Mouse (Mus musculus): ENCODE measurements around the gene Gbgt1. TPM values are rescaled to one million over a fixed set of nuclear protein-coding genes. Genes with fewer than 3 reads are reported as not detected.

The Gbgt1 gene
- polyA plus RNA-seq, 1 experiment from 2014 or later: 0.13 TPM

DNA sequence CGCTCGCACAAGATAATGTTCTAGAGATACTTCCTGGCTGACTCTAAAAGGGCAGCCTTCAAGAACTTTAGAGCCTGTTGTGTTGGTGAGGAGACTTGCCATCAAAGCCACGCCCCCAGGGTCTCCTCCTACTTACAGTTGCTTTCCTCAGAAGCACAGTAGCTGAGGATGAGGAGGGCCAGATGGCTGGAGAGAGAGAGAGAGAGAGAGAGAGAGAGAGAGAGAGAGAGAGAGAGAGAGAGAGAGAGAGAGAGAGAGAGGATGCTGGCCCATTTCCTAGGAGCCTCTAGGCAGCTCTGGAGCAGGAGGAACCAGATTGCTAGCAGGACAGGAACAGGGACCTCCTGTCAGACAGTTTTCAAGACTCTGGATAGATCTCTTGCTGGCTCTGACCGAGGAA is 39.5 kb downstream of the Gbgt1 start:
- no peaks in the 10 kb centered on the region for H3K9me3 ChIP-seq
- no peak overlapping the region for H3K4me3 ChIP-seq
- peaks cover 83% of the 10 kb centered on the region for H3K4me1 ChIP-seq
- peak overlapping the region; percentile 74; the same call in 1 of the 2 replicates for H3K27ac ChIP-seq
- H3K27me3 ChIP-seq (ENCODE audit: insufficient read depth, poor library complexity, severe bottlenecking): no peaks in the 10 kb centered on the region
- WGBS: 43% methylated on average over 4 of the region's 4 CpGs
- no peak for DNase-seq (ENCODE audit: low spot score)
- no peaks in the 10 kb centered on the region for H3K36me3 ChIP-seq

DNA sequence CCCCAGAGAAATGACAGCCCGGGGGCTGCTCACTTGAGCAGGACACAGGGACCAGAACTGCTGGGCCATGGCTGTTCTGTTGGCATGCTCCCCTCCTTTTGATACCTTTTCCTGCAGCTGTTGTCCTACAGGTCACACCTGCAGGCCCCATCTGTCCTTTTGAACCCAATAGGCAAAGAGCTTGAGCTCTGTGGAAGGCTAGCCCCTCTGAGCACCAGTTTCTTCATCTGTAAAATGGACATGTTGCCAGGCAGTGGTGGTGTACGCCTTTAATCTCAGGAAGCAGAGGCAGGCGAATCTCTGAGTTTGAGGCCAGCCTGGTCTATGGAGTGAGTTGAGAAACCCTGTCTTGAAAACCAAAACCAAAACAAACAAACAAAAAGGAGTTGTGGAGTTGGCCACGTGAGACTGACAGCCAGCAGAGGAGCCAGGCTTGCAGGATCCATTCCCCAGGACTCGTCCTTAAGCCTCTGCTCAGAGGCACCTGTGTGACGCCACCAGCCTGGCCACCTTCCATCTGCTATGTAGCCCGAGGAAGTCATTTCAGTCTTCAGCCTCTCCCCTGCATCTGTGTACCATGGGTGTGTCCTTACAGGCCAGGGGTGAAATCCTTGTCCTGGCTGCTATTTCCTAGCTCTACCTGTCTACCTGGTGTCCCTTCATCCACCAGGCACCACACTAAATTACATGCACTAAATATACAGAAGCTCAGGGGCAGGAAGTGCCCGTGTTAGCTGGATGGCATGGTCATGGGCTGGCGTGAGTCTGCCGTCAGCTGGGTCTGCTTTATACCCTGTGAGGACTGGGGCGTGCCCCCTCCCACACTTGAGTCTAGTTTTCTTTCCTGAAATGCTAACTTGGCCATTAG is 40.3 kb downstream of the Gbgt1 start:
- Histone ChIP-seq H3K27ac (no peak overlapping the region), H3K4me1 (peaks cover 78% of the 10 kb centered on the region), H3K4me3 (no peak overlapping the region), H3K36me3 (no peaks in the 10 kb centered on the region; the same call in 1 of the 2 replicates), H3K27me3 (ENCODE audit: insufficient read depth, poor library complexity, severe bottlenecking) (no peaks in the 10 kb centered on the region), H3K9me3 (no peaks in the 10 kb centered on the region)
- DNase-seq (ENCODE audit: low spot score): no peak
- 75% methylated on average over 11 of the region's 11 CpGs for WGBS

DNA sequence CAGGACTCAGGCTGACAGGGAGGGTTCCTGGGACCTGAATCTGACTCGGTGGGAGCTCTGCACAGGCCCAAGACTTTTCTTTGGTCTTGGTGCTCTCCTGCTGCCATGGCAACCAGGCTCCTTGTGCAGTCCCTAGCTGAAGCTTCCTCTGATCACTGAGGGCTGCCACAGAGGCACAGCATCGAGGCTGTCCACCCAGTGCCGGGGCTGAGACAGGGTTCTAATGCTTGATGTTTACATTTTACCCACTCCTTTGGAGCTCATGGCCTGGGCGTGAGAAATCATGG is 40.9 kb downstream of the Gbgt1 start:
- H3K27ac ChIP-seq: no peak overlapping the region
- no peak for DNase-seq (ENCODE audit: low spot score)
- H3K4me3 ChIP-seq: no peak overlapping the region
- 67% methylated on average over 4 of the region's 4 CpGs for WGBS
- no peaks in the 10 kb centered on the region for H3K27me3 ChIP-seq (ENCODE audit: insufficient read depth, poor library complexity, severe bottlenecking)
- no peaks in the 10 kb centered on the region for H3K9me3 ChIP-seq
- H3K36me3 ChIP-seq: peaks cover 5% of the 10 kb centered on the region; the same call in 1 of the 2 replicates
- H3K4me1 ChIP-seq: peaks cover 73% of the 10 kb centered on the region

DNA sequence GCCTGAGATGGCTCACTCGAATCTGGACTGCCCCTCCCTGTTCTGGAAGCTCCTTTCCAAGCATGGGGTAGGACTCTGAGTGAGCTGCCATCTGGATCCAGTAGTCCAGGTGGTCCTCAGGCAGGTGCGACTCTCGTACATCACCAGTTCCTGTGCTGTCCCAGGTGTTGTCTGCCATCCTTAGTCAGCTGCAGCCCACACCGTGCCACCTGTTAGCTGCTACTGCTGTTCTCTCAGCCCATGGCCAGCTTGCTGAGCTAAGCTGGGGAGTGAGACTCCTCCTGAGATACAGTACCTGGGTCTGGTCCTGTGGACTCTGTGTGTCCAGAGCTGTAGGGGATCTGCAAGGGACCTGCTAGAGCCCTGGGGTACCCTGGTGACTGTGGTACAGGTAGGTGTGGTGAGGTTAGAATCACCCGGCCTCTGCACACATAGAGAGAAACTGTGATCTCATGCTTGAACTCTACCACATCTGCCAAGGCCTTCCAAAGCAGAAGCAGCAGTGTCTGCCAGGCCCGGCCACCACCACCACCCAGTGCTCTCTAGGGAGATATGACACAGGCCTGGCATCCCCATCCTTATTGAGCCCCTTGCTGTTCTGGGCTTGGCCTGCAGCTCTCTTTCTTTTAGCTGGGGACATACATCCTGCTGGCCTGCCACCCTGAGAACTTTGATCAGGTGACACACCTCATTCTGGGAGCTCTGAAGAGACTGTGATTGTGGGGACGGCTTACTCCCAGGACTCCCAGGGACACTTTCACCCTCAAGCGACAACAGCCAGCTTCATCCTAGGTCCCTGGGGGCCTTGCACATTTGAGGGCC is 41.5 kb downstream of the Gbgt1 start:
- H3K27ac ChIP-seq: peak overlapping the region; percentile 63; the same call in 1 of the 2 replicates
- H3K9me3 ChIP-seq: no peaks in the 10 kb centered on the region
- WGBS: 78% methylated on average over 8 of the region's 8 CpGs
- H3K4me3 ChIP-seq: no peak overlapping the region
- H3K27me3 ChIP-seq (ENCODE audit: insufficient read depth, poor library complexity, severe bottlenecking): no peaks in the 10 kb centered on the region
- H3K36me3 ChIP-seq: peaks cover 11% of the 10 kb centered on the region
- no peak for DNase-seq (ENCODE audit: low spot score)
- H3K4me1 ChIP-seq: peaks cover 66% of the 10 kb centered on the region

DNA sequence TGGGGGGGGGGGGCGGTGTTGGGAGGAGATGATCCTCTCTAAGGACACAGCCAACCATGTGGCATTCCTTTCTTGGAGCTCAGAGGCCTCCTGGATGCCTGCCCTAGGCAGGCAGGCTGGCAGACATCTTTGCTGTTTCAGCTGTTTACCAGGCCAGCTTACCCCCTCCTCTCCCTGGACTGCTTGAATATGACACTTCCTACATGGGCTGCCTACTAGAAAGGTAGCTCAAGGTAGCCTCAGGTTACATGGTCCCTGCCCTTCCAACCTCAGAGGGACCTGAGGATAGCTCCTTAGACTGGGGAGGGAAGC is 42.1 kb downstream of the Gbgt1 start:
- H3K9me3 ChIP-seq: no peaks in the 10 kb centered on the region
- peak overlapping the region; percentile 63 for H3K27ac ChIP-seq
- H3K4me1 ChIP-seq: peaks cover 61% of the 10 kb centered on the region
- H3K4me3 ChIP-seq: no peak overlapping the region
- WGBS: 83% methylated on average over 1 of the region's 1 CpGs
- H3K27me3 ChIP-seq (ENCODE audit: insufficient read depth, poor library complexity, severe bottlenecking): peaks cover 5% of the 10 kb centered on the region; the same call in 1 of the 2 replicates
- H3K36me3 ChIP-seq: peaks cover 17% of the 10 kb centered on the region
- DNase-seq (ENCODE audit: low spot score): no peak

DNA sequence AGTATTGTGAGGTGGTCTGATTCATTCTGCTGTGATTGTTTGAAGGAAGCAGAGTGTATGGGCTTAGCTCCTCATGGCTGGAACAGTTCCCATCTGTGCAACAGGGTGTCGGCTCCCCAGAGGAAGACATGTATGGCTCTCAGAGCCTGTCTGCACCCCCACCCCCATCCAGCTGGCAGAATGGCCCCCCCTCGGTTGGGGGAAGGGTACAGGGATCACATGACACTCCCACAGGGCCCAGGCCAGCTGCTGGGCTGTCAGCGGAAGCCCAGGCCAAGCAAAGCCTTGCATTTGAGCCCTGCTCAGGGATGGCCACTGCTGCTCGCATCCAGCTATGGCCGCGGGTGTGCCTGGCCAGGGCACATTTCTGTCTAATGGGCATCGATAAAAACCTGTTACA is 42.5 kb downstream of the Gbgt1 start:
- no peaks in the 10 kb centered on the region for H3K9me3 ChIP-seq
- H3K36me3 ChIP-seq: peaks cover 21% of the 10 kb centered on the region
- H3K27ac ChIP-seq: peak overlapping the region; percentile 63; the same call in 1 of the 2 replicates
- H3K4me1 ChIP-seq: peaks cover 56% of the 10 kb centered on the region
- WGBS: 53% methylated on average over 7 of the region's 7 CpGs
- DNase-seq (ENCODE audit: low spot score): no peak
- H3K4me3 ChIP-seq: no peak overlapping the region
- H3K27me3 ChIP-seq (ENCODE audit: insufficient read depth, poor library complexity, severe bottlenecking): peaks cover 5% of the 10 kb centered on the region; the same call in 1 of the 2 replicates

DNA sequence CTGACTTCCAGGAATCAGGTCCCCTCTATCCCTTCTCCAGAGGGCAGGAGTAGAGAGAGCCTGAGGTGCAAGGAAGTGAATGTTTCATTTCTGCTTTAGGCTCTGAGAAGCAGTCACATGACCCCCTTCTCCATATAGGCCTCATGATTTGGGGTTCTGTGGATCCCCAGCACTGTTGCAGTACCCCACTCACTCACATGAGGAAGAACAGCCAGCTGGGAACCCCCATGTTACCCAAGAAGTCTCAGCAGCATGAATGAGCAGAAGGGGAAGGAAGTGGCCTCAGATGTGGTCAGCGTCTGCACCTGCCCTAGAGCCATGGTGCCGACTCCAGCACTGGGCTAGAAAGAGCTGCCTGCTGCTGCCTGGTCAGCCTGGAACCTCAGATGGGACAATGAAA is 43.3 kb downstream of the Gbgt1 start:
- DNase-seq (ENCODE audit: low spot score): no peak
- WGBS: 75% methylated on average over 2 of the region's 2 CpGs
- H3K27me3 ChIP-seq (ENCODE audit: insufficient read depth, poor library complexity, severe bottlenecking): peaks cover 5% of the 10 kb centered on the region; the same call in 1 of the 2 replicates
- H3K4me3 ChIP-seq: no peak overlapping the region
- H3K4me1 ChIP-seq: peaks cover 49% of the 10 kb centered on the region
- 0 out of 2 replicates have a peak overlapping the region, but pooled peaks have one; percentile 63 for H3K27ac ChIP-seq
- H3K9me3 ChIP-seq: no peaks in the 10 kb centered on the region
- H3K36me3 ChIP-seq: peaks cover 29% of the 10 kb centered on the region

DNA sequence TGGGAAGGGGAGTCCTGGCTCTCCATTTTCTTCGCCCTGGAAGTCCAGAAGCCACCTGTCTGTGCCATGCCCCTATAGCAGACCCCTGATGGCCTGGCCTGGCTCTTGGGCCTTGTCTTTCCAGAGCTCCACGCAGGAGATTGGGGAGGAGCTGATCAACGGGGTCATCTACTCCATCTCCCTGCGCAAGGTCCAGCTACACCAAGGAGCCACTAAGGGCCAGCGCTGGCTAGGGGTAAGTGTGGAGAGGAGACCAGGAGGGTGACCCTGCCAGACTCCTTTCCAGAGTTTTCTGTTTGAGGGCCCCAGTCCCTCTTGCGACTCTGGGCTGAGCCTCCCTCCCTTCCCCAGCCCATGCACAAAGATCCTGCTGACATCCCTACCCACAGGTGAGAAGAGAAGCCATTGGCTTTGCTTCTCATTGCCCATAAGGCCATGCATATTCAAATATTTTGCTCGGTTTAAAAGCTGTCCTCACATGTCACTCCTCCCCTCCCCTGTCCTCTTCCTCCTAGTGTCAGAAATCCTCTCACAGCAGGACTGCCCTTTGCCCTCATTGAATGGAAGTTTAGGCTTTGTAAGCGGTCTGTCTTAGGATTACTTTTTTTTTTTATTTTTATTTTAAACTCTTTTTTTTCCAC is 44.0 kb downstream of the Gbgt1 start:
- peaks cover 36% of the 10 kb centered on the region for H3K36me3 ChIP-seq
- H3K4me3 ChIP-seq: no peak overlapping the region
- 75% methylated on average over 8 of the region's 8 CpGs for WGBS
- H3K27me3 ChIP-seq (ENCODE audit: insufficient read depth, poor library complexity, severe bottlenecking): peaks cover 5% of the 10 kb centered on the region; the same call in 1 of the 2 replicates
- no peak for DNase-seq (ENCODE audit: low spot score)
- no peaks in the 10 kb centered on the region for H3K9me3 ChIP-seq
- H3K4me1 ChIP-seq: peaks cover 41% of the 10 kb centered on the region
- H3K27ac ChIP-seq: no peak overlapping the region

DNA sequence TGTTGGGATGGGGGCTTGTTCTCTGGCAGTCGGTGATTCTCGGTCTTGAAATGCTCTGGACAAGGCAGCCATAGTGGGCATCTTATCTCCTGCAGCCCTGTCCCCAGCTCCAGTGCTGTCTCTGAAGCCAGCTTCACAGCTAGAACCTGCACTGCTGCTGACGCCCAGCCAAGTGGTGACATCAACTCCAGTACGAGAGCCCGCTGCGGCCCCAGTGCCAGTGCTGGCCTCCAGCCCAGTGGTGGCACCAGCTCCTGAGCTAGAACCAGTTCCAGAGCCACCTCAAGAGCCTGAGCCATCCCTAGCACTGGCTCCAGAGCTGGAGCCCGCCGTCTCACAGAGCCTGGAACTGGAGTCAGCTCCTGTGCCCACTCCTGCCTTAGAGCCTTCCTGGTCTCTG is 47.2 kb downstream of the Gbgt1 start:
- H3K36me3 ChIP-seq: peaks cover 59% of the 10 kb centered on the region
- H3K4me3 ChIP-seq: no peak overlapping the region
- H3K4me1 ChIP-seq: peaks cover 24% of the 10 kb centered on the region
- H3K9me3 ChIP-seq: no peaks in the 10 kb centered on the region
- H3K27ac ChIP-seq: no peak overlapping the region
- WGBS: 83% methylated on average over 8 of the region's 8 CpGs
- H3K27me3 ChIP-seq (ENCODE audit: insufficient read depth, poor library complexity, severe bottlenecking): peaks cover 5% of the 10 kb centered on the region; the same call in 1 of the 2 replicates
- DNase-seq (ENCODE audit: low spot score): no peak

DNA sequence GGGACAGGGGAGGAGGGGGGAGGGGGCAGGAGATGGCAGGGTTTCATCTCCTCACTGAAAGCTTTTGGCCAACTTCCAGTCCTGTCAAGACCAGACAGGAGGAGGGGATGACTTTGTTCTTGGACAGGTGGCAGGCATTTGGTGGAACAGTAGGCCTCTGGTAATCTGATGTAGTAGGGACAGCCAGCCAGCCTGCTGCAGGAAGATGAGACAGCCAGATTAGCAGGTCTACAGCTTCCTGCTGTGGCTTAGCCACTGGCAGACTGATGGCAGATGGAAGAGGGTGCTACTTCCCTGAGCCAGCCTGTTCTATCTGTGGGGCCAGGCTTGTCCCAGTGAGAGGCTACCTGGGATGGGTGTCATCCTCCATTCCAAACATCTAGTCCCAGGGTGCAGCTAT is 49.3 kb downstream of the Gbgt1 start:
- H3K9me3 ChIP-seq: no peaks in the 10 kb centered on the region
- H3K27me3 ChIP-seq (ENCODE audit: insufficient read depth, poor library complexity, severe bottlenecking): peaks cover 5% of the 10 kb centered on the region; the same call in 1 of the 2 replicates
- no peak overlapping the region for H3K4me3 ChIP-seq
- H3K27ac ChIP-seq: no peak overlapping the region
- peaks cover 80% of the 10 kb centered on the region for H3K36me3 ChIP-seq
- no peak for DNase-seq (ENCODE audit: low spot score)
- H3K4me1 ChIP-seq: peaks cover 9% of the 10 kb centered on the region; the same call in 1 of the 2 replicates

DNA sequence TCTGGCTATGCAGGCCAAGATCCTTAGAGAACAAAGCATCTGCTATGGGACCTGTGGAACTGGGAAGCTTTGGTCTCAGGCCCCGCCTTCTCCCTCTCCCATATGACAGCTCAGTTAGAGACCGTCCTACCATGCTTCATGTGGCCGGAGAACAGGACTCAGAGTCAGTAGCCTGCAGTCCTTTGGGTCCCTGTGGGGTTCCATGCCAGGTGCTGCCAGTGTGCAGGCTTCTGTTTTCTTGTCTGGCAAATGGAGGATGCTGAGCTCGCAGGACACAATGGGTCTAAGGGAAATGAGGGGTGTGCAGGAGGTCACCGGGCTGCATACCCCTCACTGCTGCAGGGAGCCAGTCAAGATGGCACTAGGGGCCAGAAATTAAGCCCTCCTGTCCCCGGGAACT is 49.9 kb downstream of the Gbgt1 start:
- H3K9me3 ChIP-seq: no peaks in the 10 kb centered on the region
- no peak overlapping the region for H3K4me3 ChIP-seq
- H3K36me3 ChIP-seq: peaks cover 86% of the 10 kb centered on the region
- no peak overlapping the region for H3K27ac ChIP-seq
- H3K4me1 ChIP-seq: peaks cover 12% of the 10 kb centered on the region
- WGBS: 67% methylated on average over 6 of the region's 6 CpGs
- no peak for DNase-seq (ENCODE audit: low spot score)
- H3K27me3 ChIP-seq (ENCODE audit: insufficient read depth, poor library complexity, severe bottlenecking): peaks cover 5% of the 10 kb centered on the region; the same call in 1 of the 2 replicates

DNA sequence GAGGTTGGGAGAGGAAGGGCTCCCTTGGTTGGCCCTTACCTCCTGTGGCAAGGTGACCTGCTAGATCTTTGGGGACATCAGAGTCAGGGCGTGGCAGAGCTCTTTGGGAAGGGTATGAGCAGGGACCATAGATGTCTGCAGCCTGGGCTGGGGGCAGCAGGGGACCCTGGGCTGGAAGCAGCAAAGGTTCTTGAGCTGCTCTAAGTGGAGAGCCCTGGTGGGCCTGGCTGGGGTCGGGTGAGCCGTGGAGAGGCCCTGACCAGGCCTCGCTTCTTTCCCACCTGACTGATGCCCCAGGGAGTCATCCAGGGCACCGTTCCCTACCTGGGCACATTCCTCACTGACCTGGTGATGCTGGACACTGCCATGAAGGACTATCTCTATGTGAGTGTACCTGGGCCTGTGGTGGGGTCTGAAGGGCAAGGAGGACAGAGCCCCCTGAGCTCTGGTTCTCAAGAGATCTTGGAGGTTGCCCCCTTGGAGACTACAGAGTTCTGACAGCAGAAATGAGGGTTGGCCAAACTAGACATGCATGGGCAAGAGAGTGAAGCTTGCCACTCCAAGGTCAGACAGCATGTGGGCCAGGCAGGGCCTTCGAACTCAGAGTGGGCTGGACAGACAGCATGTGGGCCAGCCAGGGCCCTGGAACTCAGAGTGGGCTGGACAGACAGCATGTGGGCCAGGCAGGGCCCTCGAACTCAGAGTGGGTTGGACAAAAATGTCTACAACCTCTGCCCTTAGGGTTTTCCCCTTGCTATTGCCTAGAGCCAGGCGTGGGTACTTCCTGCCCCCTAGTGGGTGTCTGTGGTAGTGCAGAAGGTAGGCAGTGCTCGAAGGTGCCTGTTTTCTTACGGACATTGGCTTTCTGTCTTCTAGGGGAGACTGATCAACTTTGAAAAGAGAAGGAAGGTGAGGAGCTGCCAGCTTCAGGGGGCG is 50.8 kb downstream of the Gbgt1 start:
- H3K36me3 ChIP-seq: peaks cover 91% of the 10 kb centered on the region

More for the DNA sequence above, 50.8 kb downstream of the Gbgt1 start:
- DNase-seq (ENCODE audit: low spot score): peak; percentile 87
- no peaks in the 10 kb centered on the region for H3K9me3 ChIP-seq
- 0 out of 2 replicates have a peak overlapping the region, but pooled peaks have one; percentile 23 for H3K27ac ChIP-seq
- H3K27me3 ChIP-seq (ENCODE audit: insufficient read depth, poor library complexity, severe bottlenecking): peaks cover 5% of the 10 kb centered on the region; the same call in 1 of the 2 replicates
- 49% methylated on average over 11 of the region's 11 CpGs for WGBS
- H3K4me3 ChIP-seq: no peak overlapping the region
- peaks cover 13% of the 10 kb centered on the region for H3K4me1 ChIP-seq
